Mouse (Mus musculus): Measurements from ENCODE around the gene Rasgrf1. TPM values are rescaled to one million over a fixed set of nuclear protein-coding genes. Genes with fewer than 3 reads are reported as not detected.

Rasgrf1 gene
- polyA plus RNA-seq, 1 experiment = 0.90 TPM

DNA sequence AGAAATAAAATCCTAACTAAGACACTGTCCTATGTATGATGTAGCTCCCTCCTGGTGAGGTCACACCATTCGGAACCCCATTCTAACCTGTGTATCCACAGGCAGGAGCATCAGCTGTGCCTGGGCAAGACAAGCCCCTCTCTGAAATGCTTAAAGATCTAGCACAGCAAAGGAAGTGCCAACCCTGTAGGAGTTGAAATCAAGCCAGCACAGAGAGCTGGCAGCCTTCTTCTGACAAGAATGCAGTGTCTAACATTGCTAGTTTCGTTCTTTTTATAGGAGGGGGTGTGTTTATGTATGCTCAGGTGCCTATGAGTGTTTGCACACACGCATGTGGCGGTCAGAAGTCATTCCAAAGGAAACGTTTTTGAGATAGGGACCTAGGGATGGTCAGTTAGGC, 34.2 kb upstream of the Rasgrf1 start:
- H3K4me3 ChIP-seq (replicated peaks; ENCODE audit: extremely low read depth, low read depth, low read length) = no peak overlapping the region
- no peak for TF ChIP-seq CTCF (IDR thresholded peaks at IDR 0.05; ENCODE audit: insufficient read depth, low read length)
- TF ChIP-seq POLR2A (IDR thresholded peaks at IDR 0.05; ENCODE audit: borderline replicate concordance, extremely low read depth, low read depth, low read length) = no peak
- no peak for DNase-seq
- WGBS = 55% methylated on average over 5 of the region's 5 CpGs
- no peaks in the 10 kb centered on the region for H3K4me1 ChIP-seq (ENCODE audit: control insufficient read depth, insufficient read depth, low read length)

DNA sequence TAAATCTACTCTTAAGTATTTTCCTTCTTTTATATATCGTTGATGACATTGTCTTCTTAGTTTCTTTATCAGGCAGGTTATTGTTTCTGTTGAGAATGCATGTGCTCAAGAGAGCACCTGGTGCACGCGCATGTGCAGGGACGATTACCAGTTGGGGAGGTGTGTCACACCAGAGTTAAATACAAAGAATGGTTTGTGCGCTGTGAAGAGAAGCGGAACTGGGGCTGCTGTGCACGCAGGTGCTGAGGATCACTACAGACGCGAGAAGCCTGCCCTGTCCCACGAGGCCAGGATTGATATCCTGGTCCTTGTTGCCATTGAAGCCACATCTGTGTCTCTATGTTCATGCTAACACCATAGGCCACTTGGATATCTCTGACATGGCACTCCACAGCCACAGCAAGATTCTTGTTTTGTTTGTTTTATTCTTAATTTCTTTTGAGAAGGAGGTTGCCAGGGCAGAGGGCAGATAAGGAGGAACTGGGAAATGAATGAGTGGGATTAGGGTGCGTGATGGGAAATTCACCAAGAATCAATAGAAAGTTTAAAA, 31.2 kb upstream of the Rasgrf1 start:
- H3K4me1 ChIP-seq (ENCODE audit: control insufficient read depth, insufficient read depth, low read length) = no peaks in the 10 kb centered on the region
- 46% methylated on average over 11 of the region's 11 CpGs for WGBS
- TF ChIP-seq POLR2A (IDR thresholded peaks at IDR 0.05; ENCODE audit: borderline replicate concordance, extremely low read depth, low read depth, low read length) (no peak), CTCF (IDR thresholded peaks at IDR 0.05; ENCODE audit: insufficient read depth, low read length) (no peak)
- DNase-seq = no peak
- no peak overlapping the region for H3K4me3 ChIP-seq (replicated peaks; ENCODE audit: extremely low read depth, low read depth, low read length)

DNA sequence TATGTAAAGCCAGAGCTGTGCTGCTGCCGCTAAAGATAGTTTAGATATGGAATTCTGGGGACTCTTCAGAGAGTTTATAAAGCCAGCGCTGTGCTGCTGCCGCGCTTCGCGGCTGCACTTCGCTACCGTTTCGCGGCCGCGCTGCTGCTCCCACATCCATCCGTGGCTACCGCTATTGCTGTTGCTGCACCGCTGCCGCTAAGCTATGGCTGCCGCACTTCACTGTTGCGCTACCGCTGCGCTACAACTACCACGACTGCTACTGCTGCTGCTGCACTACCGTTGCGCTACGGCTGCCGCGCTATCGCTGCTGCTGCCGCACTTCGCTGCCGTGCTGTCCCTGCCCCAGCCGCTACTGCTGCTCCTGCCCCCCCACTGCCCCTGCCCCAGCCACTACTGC, 30.1 kb upstream of the Rasgrf1 start:
- TF ChIP-seq CTCF (IDR thresholded peaks at IDR 0.05; ENCODE audit: insufficient read depth, low read length) (no peak), POLR2A (IDR thresholded peaks at IDR 0.05; ENCODE audit: borderline replicate concordance, extremely low read depth, low read depth, low read length) (no peak)
- 49% methylated on average over 31 of the region's 31 CpGs for WGBS
- Histone ChIP-seq H3K4me1 (ENCODE audit: control insufficient read depth, insufficient read depth, low read length) (no peaks in the 10 kb centered on the region), H3K4me3 (replicated peaks; ENCODE audit: extremely low read depth, low read depth, low read length) (no peak overlapping the region)
- DNase-seq = no peak

DNA sequence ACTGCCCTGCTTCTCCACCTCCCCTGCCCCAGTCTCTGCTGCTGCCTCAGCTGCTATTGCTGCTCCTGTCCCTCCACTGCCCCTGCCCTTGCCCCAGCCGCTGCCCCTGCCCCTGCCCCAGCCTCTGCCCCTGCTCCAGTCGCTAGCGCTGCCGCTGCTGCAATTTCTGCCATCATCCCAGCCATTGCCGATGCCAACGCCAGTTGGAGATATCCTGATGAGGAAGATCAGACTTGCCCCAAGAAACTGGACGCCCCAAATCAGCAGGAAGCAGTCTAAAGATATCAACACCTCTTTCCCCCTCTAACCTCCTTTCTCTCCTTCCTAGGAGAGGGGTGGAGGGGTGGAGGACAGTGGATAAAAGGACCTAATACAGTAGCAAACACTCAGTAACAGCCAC, 28.2 kb upstream of the Rasgrf1 start:
- WGBS = 39% methylated on average over 7 of the region's 7 CpGs
- no peak for DNase-seq
- no peak for TF ChIP-seq CTCF (IDR thresholded peaks at IDR 0.05; ENCODE audit: insufficient read depth, low read length)
- no peak for TF ChIP-seq POLR2A (IDR thresholded peaks at IDR 0.05; ENCODE audit: borderline replicate concordance, extremely low read depth, low read depth, low read length)
- Histone ChIP-seq H3K4me3 (replicated peaks; ENCODE audit: extremely low read depth, low read depth, low read length) (no peak overlapping the region), H3K4me1 (ENCODE audit: control insufficient read depth, insufficient read depth, low read length) (no peaks in the 10 kb centered on the region)

DNA sequence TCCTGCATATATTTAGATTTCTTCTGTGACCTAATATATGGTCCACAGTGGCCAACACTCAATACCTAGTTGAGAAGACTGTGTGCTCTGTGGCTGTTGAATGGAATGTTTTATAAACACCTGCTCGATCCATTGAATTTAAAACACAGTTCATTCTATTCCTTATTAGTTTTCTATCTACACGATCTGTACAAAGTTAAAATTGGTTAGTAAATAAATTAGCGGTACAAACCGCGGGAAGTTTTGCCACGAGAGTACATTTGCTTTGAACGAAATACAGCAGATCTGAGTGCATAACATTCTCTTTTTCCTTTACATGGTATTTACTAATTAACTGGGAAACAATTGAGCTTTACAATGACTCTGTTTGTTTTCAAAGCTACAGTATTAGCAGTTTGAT, 27.1 kb upstream of the Rasgrf1 start:
- WGBS = 59% methylated on average over 7 of the region's 7 CpGs
- TF ChIP-seq CTCF (IDR thresholded peaks at IDR 0.05; ENCODE audit: insufficient read depth, low read length) = no peak
- no peaks in the 10 kb centered on the region for H3K4me1 ChIP-seq (ENCODE audit: control insufficient read depth, insufficient read depth, low read length)
- DNase-seq = no peak
- no peak overlapping the region for H3K4me3 ChIP-seq (replicated peaks; ENCODE audit: extremely low read depth, low read depth, low read length)

DNA sequence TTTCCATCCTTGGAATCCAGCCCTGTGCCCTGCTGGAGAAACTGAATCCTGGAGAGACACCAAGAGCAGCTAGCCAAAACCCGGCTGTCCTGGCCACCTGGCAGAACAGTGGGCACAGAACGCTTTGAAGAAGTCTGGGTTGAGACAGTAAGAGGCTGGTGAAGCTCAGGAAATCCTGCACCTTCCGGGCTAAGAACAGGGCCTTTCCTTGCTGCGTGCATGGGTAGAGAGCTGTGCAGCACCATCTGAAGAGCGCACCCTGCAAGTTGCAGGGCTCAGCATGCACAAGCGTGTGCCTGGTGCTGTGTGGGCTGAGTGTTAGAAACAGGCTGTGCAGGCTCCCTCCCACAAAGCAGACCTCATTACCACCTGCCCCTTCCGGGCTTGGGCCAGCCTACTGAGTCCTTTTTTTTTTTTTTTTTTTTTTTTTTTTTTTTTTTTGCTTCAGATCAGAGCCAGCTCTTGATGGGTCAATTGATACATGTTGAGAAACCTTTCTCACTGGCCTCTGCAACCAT, 23.9 kb upstream of the Rasgrf1 start:
- DNase-seq = no peak
- H3K4me1 ChIP-seq (ENCODE audit: control insufficient read depth, insufficient read depth, low read length) = no peaks in the 10 kb centered on the region
- TF ChIP-seq CTCF (IDR thresholded peaks at IDR 0.05; ENCODE audit: insufficient read depth, low read length) (no peak), POLR2A (IDR thresholded peaks at IDR 0.05; ENCODE audit: borderline replicate concordance, extremely low read depth, low read depth, low read length) (no peak)
- no peak overlapping the region for H3K4me3 ChIP-seq (replicated peaks; ENCODE audit: extremely low read depth, low read depth, low read length)
- 39% methylated on average over 7 of the region's 7 CpGs for WGBS

DNA sequence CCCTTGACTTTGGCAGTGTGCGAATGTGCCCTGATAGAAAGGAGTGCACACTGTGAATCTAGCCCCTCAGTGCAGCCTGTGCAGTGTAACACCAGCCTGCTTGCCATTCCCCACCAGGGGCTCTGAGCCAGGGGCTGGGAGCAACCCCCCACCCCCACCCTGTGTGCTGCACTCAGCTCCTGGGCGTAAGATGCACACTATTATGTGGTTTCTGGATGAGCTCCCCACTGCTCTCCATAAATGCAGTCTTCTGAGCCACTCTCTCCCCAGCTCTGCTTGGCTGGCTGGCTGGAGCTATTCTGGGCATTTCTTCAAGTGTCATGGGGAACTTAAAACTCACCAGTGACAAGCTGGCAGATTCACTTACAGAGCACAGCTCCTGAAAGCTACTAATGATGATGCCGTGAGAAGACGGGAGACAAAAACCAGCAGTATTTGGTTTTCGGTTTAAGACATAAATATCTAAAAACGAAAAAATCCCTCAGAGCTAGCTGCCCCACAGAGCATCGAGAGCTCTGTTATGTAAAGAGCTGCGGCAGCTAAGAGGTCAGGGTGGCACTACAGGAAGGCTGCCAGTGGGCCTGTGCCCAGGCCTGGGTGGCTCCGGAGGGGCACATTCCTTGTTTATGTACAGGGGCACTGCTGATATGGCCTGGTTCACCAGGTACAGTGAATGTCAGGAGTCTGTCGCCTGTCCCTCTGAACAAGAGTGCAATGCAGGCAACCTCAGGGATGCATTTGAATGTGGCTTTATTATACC, 18.0 kb upstream of the Rasgrf1 start:
- Histone ChIP-seq H3K4me1 (ENCODE audit: control insufficient read depth, insufficient read depth, low read length) (no peaks in the 10 kb centered on the region), H3K4me3 (replicated peaks; ENCODE audit: extremely low read depth, low read depth, low read length) (no peak overlapping the region)
- DNase-seq = no peak
- 75% methylated on average over 10 of the region's 10 CpGs for WGBS
- TF ChIP-seq CTCF (IDR thresholded peaks at IDR 0.05; ENCODE audit: insufficient read depth, low read length) (no peak), POLR2A (IDR thresholded peaks at IDR 0.05; ENCODE audit: borderline replicate concordance, extremely low read depth, low read depth, low read length) (no peak)

DNA sequence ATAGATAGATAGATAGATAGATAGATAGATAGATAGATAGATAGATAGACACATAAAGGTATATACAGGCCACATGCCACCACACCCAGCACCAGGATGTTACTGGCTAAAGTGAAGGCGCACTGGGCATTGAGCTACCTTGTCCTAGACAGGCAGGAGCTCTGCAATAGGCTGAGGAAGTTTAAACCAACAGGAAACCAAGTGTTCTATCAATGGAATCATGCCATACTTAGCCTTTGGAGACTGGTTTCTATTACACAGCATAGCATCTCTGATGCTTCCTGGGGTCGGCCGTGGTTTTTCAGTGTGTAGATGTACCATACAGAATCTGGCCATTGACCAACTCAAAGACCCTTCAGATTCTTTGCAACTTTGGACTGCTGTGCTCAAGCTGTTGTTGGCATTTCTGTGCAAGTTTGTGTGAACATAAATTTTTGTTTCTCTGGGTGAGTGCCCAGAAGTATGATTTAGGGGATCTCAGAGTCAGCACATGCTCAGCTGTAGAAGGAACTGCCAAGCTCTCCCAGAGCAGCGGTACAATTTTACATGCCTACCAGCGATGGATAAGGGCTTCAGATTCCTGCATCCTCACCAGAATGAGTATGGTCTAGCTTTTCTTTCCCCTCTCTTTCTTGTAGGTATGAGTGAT, 17.0 kb upstream of the Rasgrf1 start:
- no peak for TF ChIP-seq POLR2A (IDR thresholded peaks at IDR 0.05; ENCODE audit: borderline replicate concordance, extremely low read depth, low read depth, low read length)
- no peak for TF ChIP-seq CTCF (IDR thresholded peaks at IDR 0.05; ENCODE audit: insufficient read depth, low read length)
- WGBS = 78% methylated on average over 5 of the region's 5 CpGs
- Histone ChIP-seq H3K4me3 (replicated peaks; ENCODE audit: extremely low read depth, low read depth, low read length) (no peak overlapping the region), H3K4me1 (ENCODE audit: control insufficient read depth, insufficient read depth, low read length) (no peaks in the 10 kb centered on the region)
- DNase-seq = no peak

DNA sequence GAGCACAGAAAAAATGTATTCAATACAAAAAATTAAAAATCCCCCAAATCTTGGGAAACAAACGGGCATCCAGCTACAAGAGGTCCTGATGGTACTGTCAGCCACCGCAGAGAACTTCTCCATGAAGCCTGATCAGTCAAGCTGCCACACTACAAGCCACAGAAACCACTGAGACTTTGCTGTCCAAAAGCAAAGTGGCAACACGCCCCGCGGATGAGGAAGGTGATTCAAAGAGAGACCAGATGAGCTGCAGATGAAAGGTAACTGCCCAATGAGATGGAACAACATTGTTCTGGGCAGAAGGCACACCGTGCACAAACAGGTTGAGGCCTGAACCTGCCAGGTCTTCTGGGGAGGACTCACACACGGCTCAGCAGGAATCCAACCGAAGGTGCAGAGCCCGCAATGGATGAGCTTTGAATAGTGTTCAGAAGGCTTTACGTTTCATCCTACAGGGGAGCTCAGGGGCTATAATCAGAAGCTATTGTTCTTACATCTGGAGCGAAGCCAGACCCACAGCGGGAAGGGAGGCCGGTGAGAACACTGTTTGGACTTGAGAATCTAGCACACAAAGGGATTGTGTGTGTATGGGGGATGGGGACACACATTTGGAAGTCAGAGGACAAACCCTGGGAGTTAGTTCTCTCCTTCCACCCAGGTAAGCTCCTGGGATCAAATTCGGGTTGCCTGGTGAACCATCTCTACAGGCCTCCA, 9.4 kb upstream of the Rasgrf1 start:
- TF ChIP-seq POLR2A (IDR thresholded peaks at IDR 0.05; ENCODE audit: borderline replicate concordance, extremely low read depth, low read depth, low read length) (no peak), CTCF (IDR thresholded peaks at IDR 0.05; ENCODE audit: insufficient read depth, low read length) (no peak)
- Histone ChIP-seq H3K4me1 (ENCODE audit: control insufficient read depth, insufficient read depth, low read length) (no peaks in the 10 kb centered on the region), H3K4me3 (replicated peaks; ENCODE audit: extremely low read depth, low read depth, low read length) (no peak overlapping the region)
- 33% methylated on average over 14 of the region's 14 CpGs for WGBS
- DNase-seq = no peak

Data from lung, adult 2 months (tissue).